Mouse (Mus musculus): ENCODE results near the gene Tmem204. TPM values are rescaled to one million over a fixed set of nuclear protein-coding genes. Genes with fewer than 3 reads are reported as not detected.

The Tmem204 gene
- polyA plus RNA-seq, 1 experiment from 2014 or later = 11.5 TPM

Other genes starting within 250 kb of the Tmem204 start
- gene Hagh, start 243.4 kb downstream of the Tmem204 start, polyA plus RNA-seq (2015; fragmentation: Nextera tagmentation; extraction: Ambion mirVana) = 45.1 and 45.7 TPM in 2 replicates
- gene Fahd1, start 233.2 kb downstream of the Tmem204 start, polyA plus RNA-seq (2015; fragmentation: Nextera tagmentation; extraction: Ambion mirVana) = 16.0 and 16.8 TPM in 2 replicates
- gene Igfals, start 217.6 kb downstream of the Tmem204 start, polyA plus RNA-seq (2015; fragmentation: Nextera tagmentation; extraction: Ambion mirVana) = 0.11 TPM in 1 of 2 replicates, not detected in the other
- 73.2 and 74.2 TPM in 2 replicates for gene Nubp2, start 197.2 kb downstream of the Tmem204 start, polyA plus RNA-seq (2015; fragmentation: Nextera tagmentation; extraction: Ambion mirVana)
- gene Spsb3, start 196.9 kb downstream of the Tmem204 start, polyA plus RNA-seq (2015; fragmentation: Nextera tagmentation; extraction: Ambion mirVana) = 81.5 and 82.5 TPM in 2 replicates
- 32.8 and 34.6 TPM in 2 replicates for gene Eme2, start 188.5 kb downstream of the Tmem204 start, polyA plus RNA-seq (2015; fragmentation: Nextera tagmentation; extraction: Ambion mirVana)
- gene Mrps34, start 188.5 kb downstream of the Tmem204 start, polyA plus RNA-seq (2015; fragmentation: Nextera tagmentation; extraction: Ambion mirVana) = 77.6 and 82.2 TPM in 2 replicates
- gene Nme3, start 187.1 kb downstream of the Tmem204 start, polyA plus RNA-seq (2015; fragmentation: Nextera tagmentation; extraction: Ambion mirVana) = 69.6 and 72.6 TPM in 2 replicates
- 89.4 and 90.6 TPM in 2 replicates for gene Mapk8ip3, start 146.6 kb downstream of the Tmem204 start, polyA plus RNA-seq (2015; fragmentation: Nextera tagmentation; extraction: Ambion mirVana)
- 101 and 114 TPM in 2 replicates for gene Jpt2, start 122.9 kb downstream of the Tmem204 start, polyA plus RNA-seq (2015; fragmentation: Nextera tagmentation; extraction: Ambion mirVana)
- 7.6 and 8.5 TPM in 2 replicates for gene Cramp1l, start 67.8 kb downstream of the Tmem204 start, polyA plus RNA-seq (2015; fragmentation: Nextera tagmentation; extraction: Ambion mirVana)
- gene Ift140, start 67.5 kb downstream of the Tmem204 start, polyA plus RNA-seq (2015; fragmentation: Nextera tagmentation; extraction: Ambion mirVana) = 24.0 and 25.4 TPM in 2 replicates
- gene Telo2, start 32.4 kb upstream of the Tmem204 start, polyA plus RNA-seq (2015; fragmentation: Nextera tagmentation; extraction: Ambion mirVana) = 54.6 and 57.2 TPM in 2 replicates
- gene Ptx4, start 37.2 kb upstream of the Tmem204 start, polyA plus RNA-seq (2015; fragmentation: Nextera tagmentation; extraction: Ambion mirVana) = not detected in 2 replicates
- gene Clcn7, start 49.8 kb upstream of the Tmem204 start, polyA plus RNA-seq (2015; fragmentation: Nextera tagmentation; extraction: Ambion mirVana) = 28.8 and 30.4 TPM in 2 replicates
- not detected in 2 replicates for gene Ccdc154, start 78.9 kb upstream of the Tmem204 start, polyA plus RNA-seq (2015; fragmentation: Nextera tagmentation; extraction: Ambion mirVana)
- gene Gm38655, start 91.9 kb upstream of the Tmem204 start, polyA plus RNA-seq (2015; fragmentation: Nextera tagmentation; extraction: Ambion mirVana) = not detected in 2 replicates
- 35.7 and 37.8 TPM in 2 replicates for gene BC003965, start 101.0 kb upstream of the Tmem204 start, polyA plus RNA-seq (2015; fragmentation: Nextera tagmentation; extraction: Ambion mirVana)
- 10.6 and 14.2 TPM in 2 replicates for gene Unkl, start 104.8 kb upstream of the Tmem204 start, polyA plus RNA-seq (2015; fragmentation: Nextera tagmentation; extraction: Ambion mirVana)
- gene Gnptg, start 156.5 kb upstream of the Tmem204 start, polyA plus RNA-seq (2015; fragmentation: Nextera tagmentation; extraction: Ambion mirVana) = 85.5 and 85.7 TPM in 2 replicates
- 66.2 and 69.2 TPM in 2 replicates for gene Tsr3, start 156.6 kb upstream of the Tmem204 start, polyA plus RNA-seq (2015; fragmentation: Nextera tagmentation; extraction: Ambion mirVana)
- gene Baiap3, start 172.8 kb upstream of the Tmem204 start, polyA plus RNA-seq (2015; fragmentation: Nextera tagmentation; extraction: Ambion mirVana) = 7.2 and 10.1 TPM in 2 replicates
- 680 and 683 TPM in 2 replicates for gene Ube2i, start 191.0 kb upstream of the Tmem204 start, polyA plus RNA-seq (2015; fragmentation: Nextera tagmentation; extraction: Ambion mirVana)
- 0.18 TPM in 1 of 2 replicates, not detected in the other for gene Prss34, start 214.8 kb upstream of the Tmem204 start, polyA plus RNA-seq (2015; fragmentation: Nextera tagmentation; extraction: Ambion mirVana)
- not detected in 2 replicates for gene Prss28, start 225.1 kb upstream of the Tmem204 start, polyA plus RNA-seq (2015; fragmentation: Nextera tagmentation; extraction: Ambion mirVana)
- not detected in 2 replicates for gene Prss29, start 235.1 kb upstream of the Tmem204 start, polyA plus RNA-seq (2015; fragmentation: Nextera tagmentation; extraction: Ambion mirVana)